Mouse (Mus musculus) adrenal gland, postnatal 14 days (tissue): ENCODE measurements around the gene Ric1. TPM values are rescaled to one million over a fixed set of nuclear protein-coding genes. Genes with fewer than 3 reads are reported as not detected.

Source experiments
- DNase-seq: peaks from one replicate; pipeline ENCODE4 v3.0.0; 2021; ENCODE audit warnings: mixed read lengths
- long read RNA-seq, 2 experiments: library from polyadenylated mRNA; stranded (forward); transcript quantifications; one replicate each; pipeline ENCODE4 v2.0.0; 2021
- total RNA-seq: library from RNA; stranded (reverse); gene quantifications from 2 replicates; pipeline ENCODE4 v1.2.3, GENCODE M21; 2021

The Ric1 gene
- total RNA-seq, result 52.1 and 53.6 TPM in 2 replicates
- long read RNA-seq, experiment 1, full-length matches to known transcripts, result 2 of 6 reads
- long read RNA-seq, experiment 1, partial matches to known transcripts, result 0 of 6 reads
- long read RNA-seq, experiment 1, other reads (novel, unspliced or antisense), result 4 of 6 reads
- long read RNA-seq, experiment 2, full-length matches to known transcripts, result 4 of 8 reads
- long read RNA-seq, experiment 2, partial matches to known transcripts, result 1 of 8 reads
- long read RNA-seq, experiment 2, other reads (novel, unspliced or antisense), result 3 of 8 reads

- DNase-seq, result peak; percentile 95
These were observed at the start of gene Ric1 for GRCm38 (mm10) chr19:29521637-29522435. Ric1 (plus strand) TSS chr19:29522282.

DNA sequence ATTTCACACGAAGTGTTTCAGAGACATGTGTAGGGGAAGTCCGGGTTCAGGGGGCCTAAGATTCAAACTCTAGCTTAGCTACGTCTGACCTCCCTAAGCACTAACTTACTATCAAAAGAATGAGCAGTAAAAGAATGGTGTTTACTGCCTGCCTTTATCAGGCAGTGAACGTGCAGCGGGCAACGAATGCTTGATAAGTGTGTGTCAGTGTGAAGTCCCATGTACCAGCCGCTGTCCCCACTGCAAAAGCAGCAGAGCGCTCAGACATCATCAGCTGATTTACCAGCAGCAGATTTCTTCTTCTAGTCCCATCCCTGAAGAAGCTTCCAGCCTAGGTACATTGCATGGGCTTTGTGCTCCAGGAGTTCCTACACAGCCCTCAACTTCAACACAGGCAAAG, 49.7 kb upstream of the Ric1 start:
- DNase-seq, result no peak

GRCm38 (mm10) chr19:29472946-29473345, 49.1 kb upstream of the Ric1 start:
- no peak for DNase-seq

DNA sequence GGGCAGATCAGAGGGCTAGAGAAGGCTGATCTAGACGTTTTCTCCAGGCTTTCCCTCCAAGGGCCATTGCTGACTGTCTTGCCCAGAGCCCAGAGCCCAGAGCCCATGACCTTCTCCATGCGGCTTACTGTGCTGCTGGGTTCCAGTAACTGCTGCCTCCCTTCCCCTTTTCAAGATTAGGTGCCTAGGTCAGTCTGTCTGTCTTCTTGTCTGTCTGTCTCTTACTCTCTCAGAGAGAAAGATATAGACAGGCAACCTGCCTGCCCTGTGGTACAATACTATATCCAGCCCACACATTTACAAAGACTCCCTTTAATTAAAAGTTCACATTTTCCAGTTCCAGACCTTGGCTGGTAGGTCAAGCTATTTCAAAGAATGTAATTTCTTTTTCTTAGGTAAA, 47.3 kb upstream of the Ric1 start:
- no peak for DNase-seq

DNA sequence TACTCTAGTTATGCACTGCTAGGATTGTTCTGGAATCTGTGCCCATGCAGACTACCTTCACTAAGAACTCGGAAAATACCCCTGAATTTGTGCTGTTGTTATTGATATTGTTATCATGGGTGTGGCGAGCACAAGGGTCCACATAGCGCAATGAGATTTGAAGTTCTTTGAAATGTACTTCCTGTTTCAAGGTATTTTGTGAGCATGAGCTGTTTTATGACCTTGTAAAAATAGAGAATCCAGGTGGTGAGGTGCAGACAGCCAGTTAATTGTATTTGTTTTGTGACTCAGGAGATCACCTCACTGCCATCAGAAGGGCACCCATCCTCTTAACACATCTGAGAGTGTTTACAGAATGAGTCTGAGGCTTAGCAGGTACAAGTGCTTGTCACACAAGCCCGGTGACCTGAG, 46.9 kb upstream of the Ric1 start:
- no peak for DNase-seq

GRCm38 (mm10) chr19:29478598-29478997, 43.5 kb upstream of the Ric1 start:
- no peak for DNase-seq

DNA sequence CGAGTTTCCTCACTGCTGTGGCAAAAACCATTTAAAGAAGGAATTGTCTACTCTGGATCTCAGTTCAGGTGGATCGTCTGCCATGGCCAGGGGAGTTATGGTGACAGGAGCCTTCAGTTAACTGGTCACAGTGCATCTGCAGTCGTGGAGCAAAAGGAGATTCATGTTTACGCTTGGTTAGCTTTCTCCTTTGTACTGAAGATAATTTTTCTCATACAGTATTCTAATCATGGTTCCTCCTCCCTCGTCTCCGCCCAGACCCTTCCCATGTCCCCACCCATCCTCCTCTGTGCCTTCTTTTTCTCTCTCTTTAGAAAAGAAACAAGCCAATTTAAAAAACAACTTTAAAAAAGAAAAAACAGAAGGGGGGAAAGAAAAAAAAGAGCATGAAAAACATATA, 40.5 kb upstream of the Ric1 start:
- DNase-seq, result no peak

GRCm38 (mm10) chr19:29482148-29482547, 39.9 kb upstream of the Ric1 start:
- DNase-seq, result no peak

GRCm38 (mm10) chr19:29482637-29483036, 39.4 kb upstream of the Ric1 start:
- DNase-seq, result no peak

DNA sequence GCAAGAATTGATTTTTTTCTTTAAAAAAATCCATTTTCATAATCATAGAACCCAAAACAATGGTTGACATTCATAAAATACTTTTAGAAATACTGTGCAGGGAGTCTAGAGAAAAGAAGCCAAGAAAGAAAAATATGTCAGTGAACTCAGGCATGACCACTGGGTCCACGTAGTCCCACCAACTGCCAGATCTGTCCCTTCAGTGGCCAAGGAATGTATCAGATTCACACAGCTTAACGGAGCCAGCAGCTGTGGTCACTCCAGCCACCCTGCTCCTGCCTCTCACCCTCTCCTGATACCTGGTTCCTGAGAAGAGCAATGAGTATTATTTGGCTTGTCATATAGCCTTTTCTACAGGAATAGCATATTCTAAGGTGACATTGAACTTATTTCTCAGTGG, 38.7 kb upstream of the Ric1 start:
- DNase-seq, result no peak

- DNase-seq, result no peak
These were observed 37.5 kb upstream of the Ric1 start for GRCm38 (mm10) chr19:29484537-29484936.

- no peak for DNase-seq
These were observed 36.7 kb upstream of the Ric1 start for GRCm38 (mm10) chr19:29485257-29485948.

DNA sequence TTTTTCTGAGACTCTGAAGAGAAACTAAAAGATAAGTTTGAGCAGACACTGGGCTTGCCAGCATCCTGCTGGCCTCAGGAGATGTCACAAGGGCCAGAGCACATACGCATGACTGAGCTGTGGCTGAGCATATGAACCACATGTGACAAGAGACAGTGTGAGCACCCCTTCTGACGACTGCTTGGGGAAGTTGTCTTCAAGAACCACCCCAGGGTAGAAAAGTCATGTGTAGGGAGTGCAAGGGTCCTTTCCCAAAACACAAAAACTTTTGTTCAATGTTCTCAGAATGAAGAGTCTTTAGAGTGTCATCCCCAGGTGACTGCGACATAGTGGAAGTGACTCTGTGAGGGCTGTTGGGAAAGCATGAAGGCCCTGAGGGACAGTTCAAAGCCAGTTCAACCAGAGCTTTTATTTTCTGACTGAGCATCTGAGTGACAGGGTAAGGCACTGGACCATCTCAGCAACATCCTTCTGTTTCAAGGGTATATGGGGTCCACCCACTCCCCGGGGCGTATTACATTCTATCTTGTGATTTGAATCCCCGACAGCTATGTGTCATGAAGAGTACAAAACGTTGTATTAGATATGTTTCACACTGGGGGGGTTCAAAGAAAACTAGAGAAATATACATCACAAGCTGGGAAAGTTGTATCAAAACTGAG, 35.4 kb upstream of the Ric1 start:
- no peak for DNase-seq

DNA sequence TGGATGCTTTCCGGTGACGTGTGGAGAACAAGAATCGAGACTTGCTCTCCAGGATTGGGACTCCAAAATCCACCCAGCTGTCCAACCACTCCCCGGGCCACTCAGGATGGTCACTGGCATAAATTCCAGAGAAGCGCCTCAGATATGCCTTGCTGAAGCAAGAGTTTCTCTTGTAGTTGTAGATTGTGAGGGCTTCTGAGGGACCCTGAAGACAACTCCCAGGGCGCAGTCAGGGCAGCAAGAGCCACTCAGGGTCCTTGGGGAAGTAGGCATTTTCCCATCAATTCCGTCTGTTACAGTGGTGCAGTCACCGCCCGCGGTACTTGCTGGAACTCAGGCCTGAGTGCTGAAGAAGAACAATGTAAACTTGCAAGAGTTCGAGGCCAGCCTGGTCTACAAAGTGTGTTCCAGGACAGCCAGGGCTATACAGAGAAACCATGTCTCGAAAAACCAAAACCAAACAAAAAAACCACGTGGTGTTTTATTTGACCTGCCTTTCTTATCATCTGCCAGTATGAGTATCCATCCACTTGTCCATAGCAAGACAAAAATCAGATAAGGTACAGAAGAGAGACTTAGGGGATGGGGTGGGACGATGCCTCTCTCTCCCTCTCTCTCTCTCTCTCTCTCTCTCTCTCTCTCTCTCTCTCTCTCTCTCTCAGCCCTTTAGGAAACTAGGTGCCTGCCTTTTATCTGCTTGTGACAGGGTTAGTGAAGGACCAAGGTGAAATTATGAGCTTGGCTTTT, 34.6 kb upstream of the Ric1 start:
- no peak for DNase-seq

DNA sequence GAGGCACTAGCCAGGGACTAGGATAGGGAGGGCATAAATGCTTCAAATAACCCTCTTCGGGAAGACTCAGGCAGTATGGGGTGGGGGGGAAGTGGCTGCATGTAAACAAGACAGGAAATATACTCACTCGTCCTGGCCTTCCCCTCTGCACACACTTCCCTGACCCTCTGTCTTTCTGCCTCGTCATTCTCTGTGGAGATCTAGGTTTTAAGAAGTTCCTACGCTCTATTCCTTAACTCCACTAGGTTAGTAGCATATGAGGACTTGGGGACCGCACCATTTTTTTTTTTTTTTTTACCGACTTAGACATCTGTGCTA, 34.0 kb upstream of the Ric1 start:
- no peak for DNase-seq

DNA sequence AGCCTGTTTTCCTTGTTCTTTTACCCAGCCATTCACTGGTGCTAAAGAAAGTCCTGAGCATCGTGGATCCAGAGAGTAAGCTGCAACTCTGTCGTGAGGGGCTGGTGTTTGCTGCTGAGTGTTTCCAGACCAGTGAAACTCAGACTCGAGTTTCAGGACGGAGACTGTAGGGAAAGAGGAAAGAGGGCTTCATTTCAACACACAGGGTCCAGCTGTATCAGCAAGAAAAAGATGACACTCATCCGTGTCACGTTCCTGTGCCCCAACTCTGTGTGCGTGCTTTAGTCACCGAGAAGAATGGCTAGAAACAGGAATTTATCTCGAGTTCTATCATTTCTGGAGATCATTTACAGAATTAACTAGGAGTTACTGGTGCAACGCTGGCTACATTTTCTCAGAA, 33.7 kb upstream of the Ric1 start:
- no peak for DNase-seq

DNA sequence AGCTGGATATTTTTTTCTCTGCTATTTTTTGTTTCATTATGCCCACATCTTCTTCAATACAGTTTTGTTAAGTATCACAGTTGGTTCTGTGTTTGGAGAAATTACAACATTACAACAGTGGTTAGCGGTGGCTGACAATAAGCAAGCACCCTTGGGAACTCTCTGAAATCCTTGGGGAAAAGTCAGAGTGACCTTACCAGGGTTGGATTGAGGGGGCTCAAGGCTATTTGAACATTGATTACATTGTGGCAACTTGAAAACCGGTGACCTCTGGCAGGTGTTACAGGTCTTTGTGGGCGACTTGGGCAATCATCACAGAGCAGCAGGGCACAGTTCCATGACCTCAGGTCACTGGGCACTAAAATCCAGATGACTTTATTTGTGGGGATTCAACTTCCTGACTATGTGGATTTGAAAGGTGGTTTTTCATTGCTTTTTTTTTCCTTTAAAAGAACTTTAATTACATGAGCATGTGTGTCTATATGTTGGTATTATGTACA, 32.2 kb upstream of the Ric1 start:
- DNase-seq, result peak; percentile 51

DNA sequence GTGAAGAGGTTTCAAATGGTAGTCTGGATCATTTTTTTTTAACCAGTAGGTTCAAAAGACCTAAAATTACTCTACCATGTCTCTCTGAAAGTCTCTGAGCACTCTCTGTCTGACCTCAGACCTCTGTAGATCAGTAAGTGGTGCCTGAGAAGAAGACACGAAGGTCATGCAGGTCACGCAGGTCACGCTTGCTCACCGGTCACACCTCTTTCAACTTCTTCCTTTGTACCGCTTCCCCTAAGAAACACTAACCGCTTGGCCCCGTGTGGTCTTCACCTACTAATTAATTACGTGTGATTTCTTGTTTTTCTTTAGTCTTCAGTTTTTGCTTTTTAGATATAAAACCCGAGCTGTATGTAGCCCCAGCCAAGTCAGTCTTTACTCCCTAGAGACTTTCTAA, 30.6 kb upstream of the Ric1 start:
- no peak for DNase-seq

GRCm38 (mm10) chr19:29494454-29494853, 27.6 kb upstream of the Ric1 start:
- DNase-seq, result no peak

DNA sequence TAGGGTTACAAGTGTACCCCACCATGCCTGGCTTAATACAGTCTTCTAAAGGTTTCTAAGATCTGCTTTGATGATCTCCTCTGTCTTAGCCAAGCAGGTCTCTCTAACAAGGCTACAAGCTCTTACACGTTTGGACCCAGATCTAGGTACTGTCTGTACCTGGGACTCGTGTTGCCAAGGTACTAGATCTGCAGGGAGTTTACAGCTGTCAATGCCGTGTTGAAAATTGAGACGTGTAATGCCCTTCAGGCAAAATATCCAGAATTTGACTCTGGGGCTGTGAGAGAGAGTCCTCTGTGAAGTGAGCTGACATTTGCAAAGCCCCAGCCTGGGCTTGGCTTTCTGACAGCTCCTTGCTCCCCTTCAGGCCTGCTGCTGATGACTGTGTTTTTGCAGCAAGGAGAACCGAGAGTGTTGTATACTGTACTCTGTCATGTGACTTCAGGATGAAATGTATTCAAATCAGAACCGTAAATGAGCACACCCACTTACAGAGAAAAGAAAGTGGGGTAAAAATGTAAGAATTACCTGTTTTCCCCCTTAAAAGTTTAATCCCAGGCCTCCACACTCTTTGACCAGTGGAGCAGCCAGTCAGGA, 26.0 kb upstream of the Ric1 start:
- no peak for DNase-seq

DNA sequence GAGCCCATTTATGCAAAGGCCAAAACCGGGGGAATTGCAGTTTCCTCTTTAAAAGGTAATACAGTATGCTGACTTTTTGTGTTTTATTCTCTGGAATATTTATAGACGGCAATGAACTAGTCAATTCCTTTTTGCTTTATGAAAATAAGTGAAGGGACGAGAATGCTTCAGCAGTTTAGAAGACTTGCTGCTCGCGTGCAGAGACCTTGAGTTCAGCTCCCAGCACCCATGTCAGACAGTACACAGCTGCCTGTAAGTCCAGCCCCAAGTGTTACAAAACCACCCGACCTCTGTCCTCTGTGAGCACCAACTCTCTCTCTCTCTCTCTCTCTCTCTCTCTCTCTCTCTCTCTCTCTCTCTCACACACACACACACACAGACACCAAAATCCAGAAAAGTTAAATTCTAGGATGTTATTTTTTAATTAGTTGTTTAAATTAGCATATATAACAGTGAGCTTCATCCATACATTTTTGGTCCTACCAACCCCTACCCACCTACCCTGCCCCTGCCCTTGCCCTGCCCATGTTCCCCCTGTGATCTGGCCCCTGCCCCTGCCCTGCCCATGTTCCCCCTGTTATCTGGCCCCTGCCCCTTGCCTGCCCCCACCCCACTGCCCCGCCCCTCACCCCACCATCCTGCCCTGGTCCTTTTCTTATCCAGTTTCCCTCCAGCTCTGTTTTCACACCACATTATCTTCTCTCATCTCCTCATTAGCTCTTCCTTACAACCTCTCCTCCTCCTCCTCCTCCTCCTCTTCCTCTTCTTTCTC, 25.1 kb upstream of the Ric1 start:
- peak; percentile 51 for DNase-seq
